Mouse (Mus musculus) liver, embryonic 13.5 days (tissue): ENCODE measurements around the gene Gm45140. TPM values are rescaled to one million over a fixed set of nuclear protein-coding genes. Genes with fewer than 3 reads are reported as not detected.

ENCODE experiments used
- polyA plus RNA-seq: library from polyadenylated mRNA; unstranded; fragments of >200 nt; fragmentation: Nextera tagmentation; extraction: Ambion mirVana; gene quantifications from 2 replicates; pipeline ENCODE4 v1.2.1, GENCODE M21; 2015

Gm45140 gene
- polyA plus RNA-seq, 1 experiment from 2014 or later: 3.5 TPM

Other genes starting within 250 kb of the Gm45140 start
- 4.9 and 6.7 TPM in 2 replicates for gene Prokr1, start 245.1 kb downstream of the Gm45140 start, polyA plus RNA-seq
- 16.6 and 19.8 TPM in 2 replicates for gene Aplf, start 163.6 kb downstream of the Gm45140 start, polyA plus RNA-seq
- gene Efcc1, start 104.9 kb downstream of the Gm45140 start, polyA plus RNA-seq: 0.16 and 0.35 TPM in 2 replicates
- 32.7 and 35.6 TPM in 2 replicates for gene Gp9, start 57.7 kb downstream of the Gm45140 start, polyA plus RNA-seq
- 20.6 and 24.1 TPM in 2 replicates for gene Rab43, start 23.6 kb downstream of the Gm45140 start, polyA plus RNA-seq
- 51.5 and 63.6 TPM in 2 replicates for gene Isy1, start 3.0 kb upstream of the Gm45140 start, polyA plus RNA-seq
- 786 and 880 TPM in 2 replicates for gene Cnbp, start 15.3 kb upstream of the Gm45140 start, polyA plus RNA-seq
- gene Copg1, start 52.0 kb upstream of the Gm45140 start, polyA plus RNA-seq: 56.9 and 66.9 TPM in 2 replicates
- 23.1 and 24.9 TPM in 2 replicates for gene Hmces, start 78.1 kb upstream of the Gm45140 start, polyA plus RNA-seq
- gene H1fx, start 145.8 kb upstream of the Gm45140 start, polyA plus RNA-seq: 1.8 and 2.5 TPM in 2 replicates
- 108 and 132 TPM in 2 replicates for gene Rab7, start 209.5 kb upstream of the Gm45140 start, polyA plus RNA-seq
- gene Rpn1, start 248.7 kb upstream of the Gm45140 start, polyA plus RNA-seq: 198 and 228 TPM in 2 replicates